Mouse (Mus musculus): ENCODE results near the gene Tmem258. TPM values are rescaled to one million over a fixed set of nuclear protein-coding genes. Genes with fewer than 3 reads are reported as not detected.

The Tmem258 gene
- total and polyA plus RNA-seq, 2 experiments from 2014 or later, result 61.4 to 279 TPM

GRCm38 (mm10) chr19:10219108-10219507, 15.3 kb downstream of the Tmem258 start:
- ATAC-seq (ENCODE audit: low FRiP score) (no peak), DNase-seq (ENCODE audit: low spot score) (peak; percentile 58)
- WGBS, result 43% methylated on average over 3 of the region's 3 CpGs
- Histone ChIP-seq H3K9ac (replicated peaks; ENCODE audit: low read length, poor library complexity, severe bottlenecking) (no peak overlapping the region), H3K4me3 (ENCODE audit: low read depth, low read length) (no peak overlapping the region), H3K4me2 (ENCODE audit: low read depth, low read length, poor library complexity, severe bottlenecking) (no peak overlapping the region), H3K4me1 (ENCODE audit: insufficient read depth, low read length) (no peaks in the 10 kb centered on the region), H3K27me3 (ENCODE audit: insufficient read depth, low read length) (no peaks in the 10 kb centered on the region), H3K36me3 (ENCODE audit: insufficient read depth, low read length) (no peaks in the 10 kb centered on the region), H3K27ac (ENCODE audit: low read depth, low read length) (no peak overlapping the region), H3K9me3 (ENCODE audit: low read length) (no peaks in the 10 kb centered on the region)
- TF ChIP-seq CTCF (IDR thresholded peaks at IDR 0.05), result peak; percentile 72

GRCm38 (mm10) chr19:10219593-10219992, 15.8 kb downstream of the Tmem258 start:
- no peaks in the 10 kb centered on the region for H3K27me3 ChIP-seq (ENCODE audit: insufficient read depth, low read length)
- no peaks in the 10 kb centered on the region for H3K36me3 ChIP-seq (ENCODE audit: insufficient read depth, low read length)
- no peak overlapping the region for H3K4me3 ChIP-seq (ENCODE audit: low read depth, low read length)
- H3K9me3 ChIP-seq (ENCODE audit: low read length), result no peaks in the 10 kb centered on the region
- DNase-seq (ENCODE audit: low spot score) (no peak), ATAC-seq (ENCODE audit: low FRiP score) (no peak)
- H3K9ac ChIP-seq (replicated peaks; ENCODE audit: low read length, poor library complexity, severe bottlenecking), result no peak overlapping the region
- H3K27ac ChIP-seq (ENCODE audit: low read depth, low read length), result no peak overlapping the region
- WGBS, result 74% methylated on average over 6 of the region's 6 CpGs
- no peak for TF ChIP-seq CTCF (IDR thresholded peaks at IDR 0.05)
- H3K4me1 ChIP-seq (ENCODE audit: insufficient read depth, low read length), result no peaks in the 10 kb centered on the region
- no peak overlapping the region for H3K4me2 ChIP-seq (ENCODE audit: low read depth, low read length, poor library complexity, severe bottlenecking)

GRCm38 (mm10) chr19:10221585-10221984, 17.8 kb downstream of the Tmem258 start:
- DNase-seq (ENCODE audit: low spot score), result peak; percentile 17
- no peaks in the 10 kb centered on the region for H3K27me3 ChIP-seq (ENCODE audit: insufficient read depth, low read length)
- no peaks in the 10 kb centered on the region for H3K9me3 ChIP-seq (ENCODE audit: low read length)
- no peak overlapping the region for H3K9ac ChIP-seq (replicated peaks; ENCODE audit: low read length, poor library complexity, severe bottlenecking)
- TF ChIP-seq CTCF (IDR thresholded peaks at IDR 0.05), result no peak
- no peak overlapping the region for H3K4me3 ChIP-seq (ENCODE audit: low read depth, low read length)
- no peaks in the 10 kb centered on the region for H3K4me1 ChIP-seq (ENCODE audit: insufficient read depth, low read length)
- no peak overlapping the region for H3K27ac ChIP-seq (ENCODE audit: low read depth, low read length)
- ATAC-seq (ENCODE audit: low FRiP score), result no peak
- H3K36me3 ChIP-seq (ENCODE audit: insufficient read depth, low read length), result no peaks in the 10 kb centered on the region
- WGBS, result 48% methylated on average over 4 of the region's 4 CpGs
- no peak overlapping the region for H3K4me2 ChIP-seq (ENCODE audit: low read depth, low read length, poor library complexity, severe bottlenecking)

- WGBS, result 51% methylated on average over 7 of the region's 8 CpGs
- ATAC-seq (ENCODE audit: low FRiP score) (no peak), DNase-seq (ENCODE audit: low spot score) (no peak)
- no peak for TF ChIP-seq CTCF (IDR thresholded peaks at IDR 0.05)
- no peaks in the 10 kb centered on the region for H3K36me3 ChIP-seq (ENCODE audit: insufficient read depth, low read length)
- no peak overlapping the region for H3K27ac ChIP-seq (ENCODE audit: low read depth, low read length)
- H3K9me3 ChIP-seq (ENCODE audit: low read length), result no peaks in the 10 kb centered on the region
- H3K27me3 ChIP-seq (ENCODE audit: insufficient read depth, low read length), result no peaks in the 10 kb centered on the region
- H3K9ac ChIP-seq (replicated peaks; ENCODE audit: low read length, poor library complexity, severe bottlenecking), result no peak overlapping the region
- no peaks in the 10 kb centered on the region for H3K4me1 ChIP-seq (ENCODE audit: insufficient read depth, low read length)
- H3K4me3 ChIP-seq (ENCODE audit: low read depth, low read length), result no peak overlapping the region
- H3K4me2 ChIP-seq (ENCODE audit: low read depth, low read length, poor library complexity, severe bottlenecking), result no peak overlapping the region
Measured at GRCm38 (mm10) chr19:10222656-10223055, 18.8 kb downstream of the Tmem258 start.

GRCm38 (mm10) chr19:10223561-10223960, 19.7 kb downstream of the Tmem258 start:
- WGBS, result 75% methylated on average over 4 of the region's 4 CpGs
- Histone ChIP-seq H3K36me3 (ENCODE audit: insufficient read depth, low read length) (no peaks in the 10 kb centered on the region), H3K4me1 (ENCODE audit: insufficient read depth, low read length) (no peaks in the 10 kb centered on the region), H3K4me3 (ENCODE audit: low read depth, low read length) (no peak overlapping the region), H3K4me2 (ENCODE audit: low read depth, low read length, poor library complexity, severe bottlenecking) (no peak overlapping the region), H3K27me3 (ENCODE audit: insufficient read depth, low read length) (no peaks in the 10 kb centered on the region), H3K9ac (replicated peaks; ENCODE audit: low read length, poor library complexity, severe bottlenecking) (no peak overlapping the region), H3K27ac (ENCODE audit: low read depth, low read length) (no peak overlapping the region), H3K9me3 (ENCODE audit: low read length) (no peaks in the 10 kb centered on the region)
- TF ChIP-seq CTCF (IDR thresholded peaks at IDR 0.05), result no peak
- DNase-seq (ENCODE audit: low spot score) (no peak), ATAC-seq (ENCODE audit: low FRiP score) (no peak)

- H3K4me3 ChIP-seq (ENCODE audit: low read depth, low read length), result no peak overlapping the region
- WGBS, result 32% methylated on average over 26 of the region's 26 CpGs
- H3K4me1 ChIP-seq (ENCODE audit: insufficient read depth, low read length), result no peaks in the 10 kb centered on the region
- no peak overlapping the region for H3K9ac ChIP-seq (replicated peaks; ENCODE audit: low read length, poor library complexity, severe bottlenecking)
- TF ChIP-seq CTCF (IDR thresholded peaks at IDR 0.05), result no peak
- no peak overlapping the region for H3K4me2 ChIP-seq (ENCODE audit: low read depth, low read length, poor library complexity, severe bottlenecking)
- no peak for DNase-seq (ENCODE audit: low spot score)
- no peak for ATAC-seq (ENCODE audit: low FRiP score)
- H3K27me3 ChIP-seq (ENCODE audit: insufficient read depth, low read length), result no peaks in the 10 kb centered on the region
- no peaks in the 10 kb centered on the region for H3K9me3 ChIP-seq (ENCODE audit: low read length)
- H3K27ac ChIP-seq (ENCODE audit: low read depth, low read length), result no peak overlapping the region
- H3K36me3 ChIP-seq (ENCODE audit: insufficient read depth, low read length), result no peaks in the 10 kb centered on the region
Measured at GRCm38 (mm10) chr19:10224637-10225453, 21.0 kb downstream of the Tmem258 start.
